Mouse (Mus musculus) right cerebral cortex, postnatal 14 days (tissue): ENCODE results near the gene Atp1a3.
A peak's percentile ranks its signal among the peaks of the same experiment; 100 is the strongest.
"Not testable (repeated sequence)": the region's sequence is repeated elsewhere in the genome, so short reads cannot be mapped to it uniquely, and the experiment has no call there.

ENCODE experiments used
- DNase-seq: peaks from one replicate; pipeline ENCODE4 v3.0.0; 2022

Atp1a3 gene

DNA sequence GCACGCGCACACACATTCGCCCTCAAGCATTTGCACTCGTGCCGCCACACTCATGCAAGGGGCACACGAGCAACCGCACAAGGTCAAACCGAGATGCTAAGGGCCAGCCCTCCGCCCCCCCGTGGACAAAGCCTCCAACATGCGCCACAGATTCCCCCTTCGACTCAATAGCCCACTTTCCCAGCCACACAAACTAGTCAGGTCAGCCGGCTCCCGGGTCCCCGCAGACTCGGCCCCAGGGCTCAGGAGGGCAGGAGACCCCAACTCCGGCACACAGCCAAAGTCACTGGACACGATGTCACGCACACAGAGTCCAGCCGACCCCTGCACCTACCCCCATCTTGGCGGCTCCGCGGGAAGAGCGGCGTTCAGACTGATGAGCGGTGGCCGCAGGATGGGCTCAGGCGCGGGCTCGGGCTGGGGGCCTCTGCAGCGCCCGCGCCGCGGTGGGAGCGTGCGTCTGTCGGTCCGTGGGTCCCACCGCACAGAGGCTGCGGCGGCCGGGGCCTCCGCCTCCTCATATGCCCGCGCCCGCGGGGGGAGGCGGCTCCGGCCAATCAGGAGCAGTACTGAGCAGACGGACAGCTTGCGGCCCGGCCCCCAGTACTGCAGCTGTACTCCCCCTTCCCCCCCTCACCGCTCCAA, at the start of gene Atp1a3:
Gene Atp1a3 (minus strand): TSS at position 538 of the 645 bp plus-strand sequence.
- peak; percentile 90 for DNase-seq

DNA sequence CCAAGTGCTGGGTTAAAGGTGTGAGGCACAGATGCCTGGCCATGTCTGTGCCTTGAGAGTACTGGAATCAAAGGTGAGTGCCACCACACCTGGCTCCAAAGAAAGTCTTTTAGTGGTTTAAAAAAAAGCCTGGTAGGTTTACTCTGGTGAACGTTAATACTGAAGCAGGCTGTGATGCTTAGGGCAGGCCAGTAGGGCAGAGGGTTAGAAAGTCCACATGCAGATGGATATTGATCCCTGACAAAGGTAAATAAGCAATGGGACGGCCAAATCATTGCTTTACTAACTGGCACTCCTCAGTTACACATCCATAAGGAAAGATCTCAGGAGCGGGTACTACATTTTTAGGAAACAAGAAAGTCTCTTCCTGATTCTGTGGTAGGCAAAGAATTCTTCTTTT, 46.8 kb upstream of the Atp1a3 start:
- DNase-seq: no peak

DNA sequence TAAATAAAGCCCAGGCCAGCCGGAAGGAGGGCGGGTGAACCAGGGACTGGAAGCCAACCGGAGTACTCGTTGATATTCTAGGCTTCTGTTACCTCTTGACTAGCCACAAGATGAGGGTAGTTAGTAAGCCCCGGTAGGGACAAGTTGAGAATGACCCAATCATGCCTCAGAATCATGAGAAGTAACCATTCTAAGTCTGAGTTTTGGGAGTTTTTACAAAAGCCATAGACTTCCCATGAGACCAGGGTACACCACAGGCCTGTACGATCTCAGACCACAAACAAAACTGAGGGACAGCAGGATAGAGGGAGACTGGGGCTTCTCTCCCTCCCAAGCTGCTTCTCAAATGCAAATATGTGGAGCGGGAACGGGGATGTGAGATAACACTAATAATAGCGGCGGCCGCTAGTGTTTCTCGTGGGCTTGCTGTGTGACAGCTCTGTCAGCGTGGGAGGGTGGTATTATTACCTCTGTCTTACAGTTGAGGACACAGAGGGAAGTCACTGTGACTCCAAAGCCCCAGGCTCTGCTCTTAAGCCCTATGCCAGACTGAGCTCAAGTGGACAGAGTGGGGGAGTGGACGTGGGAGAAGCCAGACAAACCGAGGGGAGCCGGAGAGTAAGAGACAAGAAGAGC, 43.7 kb upstream of the Atp1a3 start:
- DNase-seq: no peak

DNA sequence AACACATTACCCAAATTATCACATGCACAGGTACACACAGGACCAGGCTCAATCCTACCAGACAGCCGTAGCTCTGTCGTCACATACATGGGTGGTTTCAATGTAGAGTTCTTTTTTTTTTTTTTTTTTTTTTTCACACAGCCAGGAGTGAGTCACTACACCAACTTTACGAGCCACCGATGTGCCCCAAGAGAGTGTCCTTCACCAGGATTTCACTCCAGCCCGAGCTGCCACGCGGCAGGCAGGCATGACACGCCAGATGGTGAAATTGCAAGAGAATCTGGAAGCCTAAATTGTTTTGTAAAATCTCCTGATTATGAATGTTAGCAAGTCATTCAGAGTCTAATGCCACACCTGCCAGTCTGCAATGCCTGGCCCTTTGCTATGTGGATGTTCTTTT, 41.6 kb upstream of the Atp1a3 start:
- DNase-seq: no peak

- not testable (repeated sequence) for DNase-seq
Observed at GRCm38 (mm10) chr7:25044599-25044998, 38.8 kb upstream of the Atp1a3 start.

- DNase-seq: no peak
Observed at GRCm38 (mm10) chr7:25041921-25042320, 36.2 kb upstream of the Atp1a3 start.

DNA sequence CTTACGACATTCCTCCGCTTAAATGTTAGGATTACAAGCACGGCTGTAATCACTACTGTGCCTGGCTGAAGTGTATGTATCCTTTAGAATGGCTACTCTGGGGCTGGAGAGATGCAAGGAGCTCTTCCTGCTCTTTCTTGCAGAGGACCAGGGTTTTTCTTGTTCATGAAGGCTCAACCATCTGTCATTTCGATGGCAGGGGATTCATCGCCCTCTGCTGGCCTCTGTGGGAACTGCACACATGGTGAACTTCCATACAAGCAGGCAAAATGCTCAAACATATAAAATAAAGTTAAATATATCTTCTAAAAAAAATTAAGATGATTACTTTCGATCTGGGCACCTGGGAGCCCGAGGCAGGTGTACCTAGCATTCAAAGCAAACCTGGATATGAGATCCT, 30.2 kb upstream of the Atp1a3 start:
- peak; percentile 86 for DNase-seq

- no peak for DNase-seq
Observed at GRCm38 (mm10) chr7:25034796-25035195, 29.0 kb upstream of the Atp1a3 start.

GRCm38 (mm10) chr7:25031528-25031927, 25.8 kb upstream of the Atp1a3 start:
- DNase-seq: no peak

DNA sequence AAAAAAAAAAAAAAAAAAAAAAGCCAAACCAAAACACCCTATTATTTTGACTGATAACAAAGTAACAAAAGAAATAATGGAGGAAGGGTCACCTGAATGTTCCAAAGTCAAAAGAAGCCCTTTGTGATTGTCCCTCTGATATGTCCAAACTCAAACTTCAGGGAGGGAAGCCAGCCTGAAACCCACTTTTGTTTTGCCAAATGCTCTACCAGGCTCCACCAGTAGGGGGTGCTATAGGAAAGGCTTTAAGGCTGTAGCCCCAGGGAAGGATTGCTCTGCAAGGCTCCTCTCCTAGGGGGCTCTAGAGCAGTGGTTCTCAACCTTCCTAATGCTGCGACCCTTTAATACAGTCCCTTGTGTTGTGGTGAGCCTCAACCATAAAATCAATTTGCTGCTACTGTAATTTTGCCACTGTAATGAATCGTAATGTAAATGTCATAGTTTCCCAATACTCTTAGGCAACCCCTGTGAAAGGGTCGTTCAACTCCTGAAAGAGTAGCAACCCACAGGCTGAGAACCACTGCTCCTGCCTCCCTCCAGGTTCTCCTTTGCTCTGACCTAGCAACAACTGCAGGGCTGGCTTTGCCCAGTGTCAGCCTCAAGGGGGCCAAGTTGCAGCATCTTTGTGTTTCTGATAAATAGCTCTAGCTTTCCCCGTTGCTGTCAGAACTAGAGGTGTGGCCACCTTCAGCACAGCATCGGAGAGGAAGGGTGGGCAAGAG, 24.4 kb upstream of the Atp1a3 start:
- DNase-seq: peak; percentile 78

- DNase-seq: no peak
Observed at GRCm38 (mm10) chr7:25026452-25026851, 20.7 kb upstream of the Atp1a3 start.

GRCm38 (mm10) chr7:25025855-25026439, 20.2 kb upstream of the Atp1a3 start:
- DNase-seq: no peak

DNA sequence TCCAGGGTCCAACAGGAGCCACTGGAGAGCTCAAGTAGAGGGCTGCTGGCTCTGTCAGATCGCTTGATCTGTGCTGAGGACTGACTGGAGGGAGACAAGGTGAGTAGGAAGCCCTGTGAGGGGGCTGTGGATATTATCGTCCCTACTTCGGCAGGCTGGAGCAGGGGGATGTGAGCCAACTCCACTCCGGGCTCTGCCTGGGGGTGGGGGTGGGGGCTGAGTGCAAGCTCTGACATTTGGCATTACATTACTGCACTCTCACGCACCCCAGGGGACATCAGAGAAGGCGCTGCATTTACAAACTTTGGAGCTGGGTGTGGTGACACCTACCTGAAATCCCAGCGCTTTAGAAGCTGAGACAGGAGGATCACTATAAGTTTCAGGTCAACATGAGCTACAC, 5.8 kb upstream of the Atp1a3 start:
- no peak for DNase-seq

DNA sequence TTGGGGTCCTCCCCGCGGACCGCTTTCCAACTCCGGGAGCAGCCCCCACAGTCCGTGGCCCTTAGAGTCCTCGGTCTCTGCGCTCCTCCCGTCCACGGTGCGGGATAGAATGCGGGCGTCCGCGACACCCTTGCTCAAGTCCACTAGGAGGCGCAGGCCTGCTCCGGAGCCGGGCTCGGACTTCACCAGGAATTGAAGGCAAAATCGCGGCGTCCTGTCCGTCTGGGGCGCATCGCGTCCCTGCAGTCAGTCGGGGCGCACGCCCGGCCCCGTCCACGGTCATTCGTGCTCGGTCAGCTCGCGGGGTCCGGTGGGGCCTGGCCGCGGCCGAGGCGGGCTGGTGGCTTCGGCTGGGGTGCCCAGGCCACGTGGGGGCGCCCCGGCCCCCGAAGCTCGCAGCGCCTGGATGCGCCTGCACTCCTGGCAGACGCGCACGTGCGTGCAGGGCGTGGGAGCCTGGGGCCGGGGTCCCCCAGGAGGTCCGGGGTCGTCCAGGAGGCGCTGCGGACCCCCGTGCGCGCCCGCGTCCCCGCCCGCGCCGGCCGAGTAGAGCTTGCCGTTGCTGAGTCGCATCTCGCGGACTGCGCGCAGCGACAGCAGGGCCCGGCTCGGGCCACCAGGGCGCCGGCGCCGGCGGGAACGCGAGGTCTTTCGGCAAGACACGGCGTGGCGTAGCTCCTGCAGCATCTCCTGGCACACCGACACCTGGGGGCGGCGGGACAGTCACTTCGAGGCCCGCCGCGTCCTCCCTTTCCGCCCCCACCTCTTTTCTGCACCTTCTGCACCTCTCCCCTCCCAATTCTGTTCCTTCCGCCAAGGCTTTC, 4.5 kb upstream of the Atp1a3 start:
- peak; percentile 76 for DNase-seq

GRCm38 (mm10) chr7:25009099-25009700, 3.4 kb upstream of the Atp1a3 start:
- peak; percentile 76 for DNase-seq

DNA sequence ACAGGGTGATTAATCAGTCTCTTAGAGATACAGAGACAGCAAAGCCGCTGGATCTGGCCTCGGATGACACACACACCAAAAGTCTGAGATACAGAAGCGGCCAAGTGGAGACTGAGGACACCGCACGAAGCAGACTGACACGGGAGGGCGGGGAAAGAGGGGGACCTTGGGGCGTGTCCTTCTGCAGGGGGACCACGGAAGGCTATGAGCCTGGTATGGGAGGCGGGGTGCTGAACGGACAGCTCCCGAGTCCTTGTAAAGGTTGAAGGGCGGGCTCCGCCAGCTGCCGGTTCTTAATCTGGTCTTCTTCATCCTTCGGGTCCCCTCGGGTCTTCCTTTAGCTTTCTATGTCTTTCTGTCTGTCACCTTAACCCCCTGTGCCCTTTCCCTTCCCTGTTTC, 2.9 kb upstream of the Atp1a3 start:
- DNase-seq: peak; percentile 60

DNA sequence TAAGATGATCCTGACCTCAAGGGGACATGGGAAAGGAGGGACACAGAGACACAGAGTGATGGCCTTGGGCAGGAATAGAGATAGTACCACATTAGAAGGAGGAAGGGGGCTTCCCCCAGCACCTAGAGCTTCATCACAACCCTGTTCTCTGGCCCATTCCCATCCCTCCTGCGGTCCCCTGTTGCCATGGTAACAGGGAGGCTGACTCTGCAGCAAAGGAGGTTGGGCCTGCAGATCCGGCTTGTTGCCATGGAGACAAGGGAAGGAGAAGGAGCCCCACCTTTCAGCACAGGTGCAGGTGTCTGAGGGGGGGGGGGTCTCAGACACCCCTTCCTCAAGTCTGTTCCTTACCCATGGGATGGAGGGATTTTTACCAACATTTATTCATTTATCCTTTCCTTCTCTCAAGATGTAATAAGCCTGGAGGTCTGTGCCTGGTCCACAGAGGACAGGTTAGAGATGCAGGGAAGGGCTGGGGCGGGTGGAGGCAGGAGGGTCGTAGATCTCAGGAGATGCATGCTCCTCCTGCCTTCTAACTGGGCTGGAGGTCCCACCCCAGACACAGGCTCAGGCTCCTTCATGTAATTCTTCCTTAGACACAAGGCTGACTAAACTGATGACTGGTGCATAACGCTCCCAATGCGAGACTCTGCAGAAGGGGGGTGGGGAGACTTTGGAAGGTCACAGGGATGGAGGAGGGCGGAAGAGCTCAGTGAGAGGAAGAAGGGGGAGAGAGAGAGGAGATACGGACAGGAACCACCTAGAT, 2.0 kb upstream of the Atp1a3 start:
- peak; percentile 77 for DNase-seq

GRCm38 (mm10) chr7:25006586-25007364, 1.0 kb upstream of the Atp1a3 start:
- no peak for DNase-seq

DNA sequence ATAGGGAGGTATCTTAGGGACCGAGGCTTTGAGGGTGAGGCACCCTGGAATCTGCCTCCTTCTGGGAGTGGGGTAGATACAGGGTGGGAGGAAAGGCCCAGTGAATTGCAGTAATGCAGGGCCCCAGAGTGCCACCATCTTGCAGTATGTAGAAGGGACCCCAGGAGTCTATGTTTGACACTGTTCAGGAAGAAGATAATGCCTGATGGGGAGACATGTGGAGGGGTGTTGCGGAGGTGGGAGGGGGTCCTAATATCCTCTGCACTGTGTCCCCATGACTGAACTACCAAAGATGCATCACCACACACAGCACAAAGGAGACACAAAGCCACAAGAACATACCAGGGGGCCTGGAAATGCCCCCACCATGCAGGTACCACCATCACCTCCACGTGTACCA, 413 bp upstream of the Atp1a3 start:
- DNase-seq: no peak

DNA sequence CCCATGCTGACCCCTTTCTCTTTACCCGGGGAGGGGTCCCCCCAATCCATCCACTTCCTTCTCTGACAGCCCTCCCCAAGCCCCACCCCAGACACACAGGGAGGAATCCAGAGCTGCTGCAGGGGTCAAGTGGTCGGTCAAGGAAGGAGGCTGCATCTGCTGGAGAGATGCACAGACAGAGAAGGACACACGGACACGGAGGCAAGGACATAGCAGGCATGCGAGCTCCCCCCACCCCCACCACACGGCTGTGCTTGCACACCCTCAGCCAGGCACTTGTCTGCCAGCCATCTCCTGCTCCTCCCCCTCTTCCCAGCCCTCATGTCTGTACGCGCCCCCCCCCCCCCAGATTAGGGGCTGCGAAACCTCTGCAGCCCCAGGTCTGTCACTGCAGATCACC, 952 bp downstream of the Atp1a3 start:
- no peak for DNase-seq
